In genomic region chr10:83094248-83094647, GRCm38 (mm10) we compare ENCODE assay signal across 19 mouse cellular contexts.
DNase-seq lines count a peak whose midpoint lies in the region; ATAC-seq and TF ChIP-seq lines count a peak whose summit lies in the region.
"Had no signal": no experiment of that assay in that cellular context is flagged by ENCODE, and none has a peak within 500 bp of the region (broad histone marks: within the 10 kb centered on the region; RNA-seq: fewer than 3 reads in every experiment).

No protein-coding gene starts in this region.

- TF ChIP-seq POLR2A in olfactory bulb, adult 2 months (IDR thresholded peaks at IDR 0.05; ENCODE audit: insufficient read depth, low read depth, low read length) = no peak

- no peak overlapping the region for H3K27ac ChIP-seq in liver, postnatal 0 days (ENCODE audit: low read depth)
- H3K27ac ChIP-seq in olfactory bulb, adult 2 months (ENCODE audit: insufficient read depth, low read depth, low read length) = peak overlapping the region; percentile 56
- H3K27ac ChIP-seq: embryonic facial prominence, embryonic 10.5 days had no signal

- 55% methylated on average over 10 of the region's 10 CpGs for WGBS in liver, postnatal 0 days (ENCODE audit: insufficient replicate concordance)
- WGBS in olfactory bulb, adult 2 months = 37% methylated on average over 10 of the region's 10 CpGs

- no peak for TF ChIP-seq CTCF in liver, postnatal 0 days (IDR thresholded peaks at IDR 0.05; ENCODE audit: low read depth)
- TF ChIP-seq CTCF in Patski (IDR thresholded peaks at IDR 0.05) = no peak
- no peak for TF ChIP-seq CTCF in olfactory bulb, adult 2 months (IDR thresholded peaks at IDR 0.05; ENCODE audit: insufficient read depth, low read depth, low read length)

- CTCF ChIA-PET in Patski (lab: Charles Lee) = no interaction called here

- no peak overlapping the region for H3K9ac ChIP-seq in liver, postnatal 0 days (replicated peaks)
- H3K9ac ChIP-seq: heart, embryonic 12.5 days; lung, embryonic 14.5 days had no signal

- ATAC-seq in liver, postnatal 0 days = no peak
- ATAC-seq in Patski = peak; percentile 93
- ATAC-seq: forebrain, embryonic 14.5 days had no signal

- TF ChIP-seq EP300 in liver, postnatal 0 days (IDR thresholded peaks at IDR 0.05; ENCODE audit: low read depth) = no peak

- POLR2A ChIA-PET in Patski (lab: Charles Lee) = no interaction called here

- H3K9me3 ChIP-seq in liver, postnatal 0 days (ENCODE audit: low read length) = no peaks in the 10 kb centered on the region
- H3K9me3 ChIP-seq: embryonic facial prominence, embryonic 10.5 days; heart, embryonic 12.5 days had no signal

- H3K4me2 ChIP-seq in liver, postnatal 0 days (ENCODE audit: low read depth, low read length) = 0 out of 2 replicates have a peak overlapping the region, but pooled peaks have one; percentile 9
- H3K4me2 ChIP-seq: heart, embryonic 12.5 days; liver, embryonic 11.5 days; lung, embryonic 14.5 days had no signal

- in situ Hi-C loops in Patski (cut with MboI; ENCODE audit: low pct_unique_long_range_greater_than_20kb) = loop anchor here (10.0 kb wide), 1 partner anchor 109 kb away; the partner anchor contains the start of gene Chst11

- H3K27me3 ChIP-seq in liver, postnatal 0 days (ENCODE audit: insufficient read depth, low read length) = no peaks in the 10 kb centered on the region
- no peaks in the 10 kb centered on the region for H3K27me3 ChIP-seq in Patski
- H3K27me3 ChIP-seq: heart, embryonic 12.5 days had no signal

- no peaks in the 10 kb centered on the region for H3K36me3 ChIP-seq in liver, postnatal 0 days (replicated peaks; ENCODE audit: insufficient read depth, low read length)
- H3K36me3 ChIP-seq: embryonic facial prominence, embryonic 10.5 days; heart, embryonic 12.5 days had no signal

- no peak overlapping the region for H3K4me3 ChIP-seq in liver, postnatal 0 days (ENCODE audit: low read depth, low read length)
- H3K4me3 ChIP-seq in olfactory bulb, adult 2 months (ENCODE audit: insufficient read depth, low read depth, low read length) = no peak overlapping the region
- H3K4me3 ChIP-seq: embryonic facial prominence, embryonic 10.5 days; erythroblast, embryonic 14.5 days; heart, embryonic 12.5 days had no signal

- H3K4me1 ChIP-seq in liver, postnatal 0 days (ENCODE audit: insufficient read depth) = no peaks in the 10 kb centered on the region
- peaks cover 54% of the 10 kb centered on the region for H3K4me1 ChIP-seq in olfactory bulb, adult 2 months (ENCODE audit: control insufficient read depth, insufficient read depth, low read length)

- no peak for DNase-seq in liver, postnatal 0 days
- DNase-seq in liver = no peak
- DNase-seq in CD4-positive helper T cell, adult 2 months (ENCODE audit: low read depth, low spot score) = peak; percentile 27
- peak; percentile 75 for DNase-seq in Patski (ENCODE audit: low read depth, low spot score)
- DNase-seq in urinary bladder, adult 18-20 months (ENCODE audit: low spot score in 2 of 2) = no peak
- DNase-seq in layer of hippocampus, postnatal 14 days (ENCODE audit: low spot score in 2 of 2) = no peak
- no peak for DNase-seq in layer of hippocampus, postnatal 25 days (ENCODE audit: extremely low spot score in 1 of 2, low spot score in 1 of 2)
- DNase-seq: cerebellum, postnatal 14 days; gastrocnemius, postnatal 25 days; kidney, adult 8-10 months; layer of hippocampus, postnatal 36 days; lung, embryonic 14.5 days; midbrain, embryonic 14.5 days had no signal

Comparison
In these comparisons a context has a peak if more than half of its experiments do, and no peak if none do; other contexts are left out.
1. DNase-seq: peak in CD4-positive helper T cell, adult 2 months (single experiment) and Patski (single experiment); none in liver, postnatal 0 days (single experiment), liver (single experiment), urinary bladder, adult 18-20 months (0 of 2), layer of hippocampus, postnatal 14 days (0 of 2) and layer of hippocampus, postnatal 25 days (0 of 2).